Comparison of ENCODE assay signal across 9 mouse cellular contexts in the genomic region with DNA sequence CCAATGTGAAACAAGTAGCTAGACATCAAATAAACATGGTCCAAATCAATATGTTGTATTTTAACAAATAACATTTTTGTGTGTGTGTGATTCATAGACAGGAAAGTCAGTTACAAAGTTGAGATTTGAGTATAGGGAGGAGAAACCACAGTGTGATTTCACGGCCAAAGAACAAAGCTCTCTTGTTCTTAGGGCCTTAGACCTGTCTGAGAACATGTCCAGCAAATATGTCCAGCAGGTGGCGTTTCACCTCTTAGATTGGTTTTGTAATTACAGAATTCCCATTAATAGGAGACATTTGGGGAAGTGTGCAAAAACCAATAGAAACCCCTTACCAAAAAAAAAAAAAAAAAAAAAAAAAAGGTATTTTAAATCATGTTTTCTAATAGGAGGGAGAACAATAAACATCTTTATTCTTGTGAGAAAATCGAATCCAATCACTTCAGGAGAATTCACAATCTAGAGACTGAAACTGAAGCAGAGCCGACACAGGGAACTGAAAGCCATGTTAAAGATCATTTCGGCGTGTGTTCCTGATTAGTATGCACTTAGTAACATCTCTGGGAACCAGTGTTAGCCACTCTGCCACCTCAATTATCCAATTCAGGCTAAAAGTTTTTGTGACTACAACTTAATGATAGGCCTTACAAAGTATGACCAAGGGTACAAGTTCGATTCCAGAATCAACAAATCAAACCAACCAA. TPM values are rescaled to one million over a fixed set of nuclear protein-coding genes. Genes with fewer than 3 reads are reported as not detected.
DNase-seq lines count a peak whose midpoint lies in the region; ATAC-seq and TF ChIP-seq lines count a peak whose summit lies in the region.
"Had no signal": no experiment of that assay in that cellular context is flagged by ENCODE, and none has a peak within 500 bp of the region (broad histone marks: within the 10 kb centered on the region; RNA-seq: fewer than 3 reads in every experiment).

No protein-coding gene starts in this region.

- H3K9ac ChIP-seq in lung, postnatal 0 days (replicated peaks; ENCODE audit: low read depth), result no peak overlapping the region
- H3K9ac ChIP-seq: heart, embryonic 15.5 days had no signal

- TF ChIP-seq EP300 in lung, postnatal 0 days (IDR thresholded peaks at IDR 0.05), result no peak

- H3K36me3 ChIP-seq in heart, embryonic 10.5 days, result no peaks in the 10 kb centered on the region
- H3K36me3 ChIP-seq in lung, postnatal 0 days (ENCODE audit: insufficient read depth, low read length), result no peaks in the 10 kb centered on the region
- H3K36me3 ChIP-seq: heart, embryonic 15.5 days had no signal

- peak; percentile 56 for DNase-seq in CD4-positive, CD25-positive, alpha-beta regulatory T cell, adult 2 months (ENCODE audit: low read depth, low spot score)
- peak; percentile 24 for DNase-seq in WW6 (ENCODE audit: low read depth, low spot score)
- DNase-seq in heart, embryonic 10.5 days (ENCODE audit: low spot score), result peak; percentile 80
- DNase-seq in layer of hippocampus, adult 18-20 months (ENCODE audit: low spot score in 2 of 2), result peak; percentile 37 to 84
- DNase-seq in lung, postnatal 0 days (ENCODE audit: low spot score), result peak; percentile 83
- DNase-seq in right cerebral cortex, postnatal 25 days, result peak; percentile 19

- no peaks in the 10 kb centered on the region for H3K9me3 ChIP-seq in heart, embryonic 10.5 days
- H3K9me3 ChIP-seq in lung, postnatal 0 days (ENCODE audit: low read length), result no peaks in the 10 kb centered on the region
- H3K9me3 ChIP-seq: heart, embryonic 15.5 days had no signal

- no peak overlapping the region for H3K27ac ChIP-seq in heart, embryonic 10.5 days
- H3K27ac ChIP-seq in lung, postnatal 0 days (ENCODE audit: low read length), result no peak overlapping the region
- H3K27ac ChIP-seq: heart, embryonic 15.5 days had no signal

- peak; percentile 75 for TF ChIP-seq CTCF in lung, postnatal 0 days (IDR thresholded peaks at IDR 0.05)

- WGBS in heart, embryonic 10.5 days, result 59% methylated on average over 7 of the region's 7 CpGs
- 69% methylated on average over 7 of the region's 7 CpGs for WGBS in lung, postnatal 0 days

- ATAC-seq in CD4-positive, CD25-positive, alpha-beta regulatory T cell, adult 4 months, result no peak
- peak; percentile 68 for ATAC-seq in common myeloid progenitor, adult 5-6 weeks (replicated peaks; ENCODE audit: low read depth, poor library complexity, severe bottlenecking)
- no peak for ATAC-seq in lung, postnatal 0 days

- no peaks in the 10 kb centered on the region for H3K27me3 ChIP-seq in heart, embryonic 10.5 days (ENCODE audit: insufficient read depth, poor library complexity, severe bottlenecking)
- H3K27me3 ChIP-seq in lung, postnatal 0 days (replicated peaks; ENCODE audit: insufficient read depth, low read length), result no peaks in the 10 kb centered on the region
- H3K27me3 ChIP-seq: heart, embryonic 15.5 days had no signal

- H3K4me3 ChIP-seq in heart, embryonic 10.5 days, result no peak overlapping the region
- no peak overlapping the region for H3K4me3 ChIP-seq in lung, postnatal 0 days (ENCODE audit: low read depth, low read length)
- H3K4me3 ChIP-seq: heart, embryonic 15.5 days had no signal

- H3K4me2 ChIP-seq in lung, postnatal 0 days (replicated peaks; ENCODE audit: low read depth, low read length), result no peak overlapping the region
- H3K4me2 ChIP-seq: heart, embryonic 15.5 days had no signal

- H3K4me1 ChIP-seq in heart, embryonic 10.5 days, result no peaks in the 10 kb centered on the region
- no peaks in the 10 kb centered on the region for H3K4me1 ChIP-seq in lung, postnatal 0 days (ENCODE audit: insufficient read depth, low read depth, low read length)

RNA-seq across cellular contexts. Expression of a gene that starts 37.1 kb away (rescaled TPM):
- polyA plus RNA-seq in CD4-positive, CD25-positive, alpha-beta regulatory T cell, adult 4 months (2017; shearing (Covaris generic)), result 1 to 10 TPM in 1 of 2 experiments, under 1 TPM in 1; 0.20 to 1.2 TPM
- total RNA-seq in common myeloid progenitor, adult 5-6 weeks (2017), result 0.18 and 0.97 TPM in 2 replicates
- polyA plus RNA-seq in heart, embryonic 10.5 days (2016; fragmentation: Nextera tagmentation; extraction: Ambion mirVana), result 109 and 166 TPM in 2 replicates
- total RNA-seq in layer of hippocampus, adult 18-20 months (2021), result 10 to 100 TPM; 14.2 to 14.9 TPM
- 12.1 and 12.3 TPM in 2 replicates for polyA plus RNA-seq in lung, postnatal 0 days (2015; fragmentation: Nextera tagmentation; extraction: Ambion mirVana)

Comparison
In these comparisons a context has a peak if more than half of its experiments do, and no peak if none do; other contexts are left out.
1. DNase-seq: peak in every context shown above with its lines; median percentile 83 in lung, postnatal 0 days; 80 in heart, embryonic 10.5 days; 60 in layer of hippocampus, adult 18-20 months; 56 in CD4-positive, CD25-positive, alpha-beta regulatory T cell, adult 2 months; 24 in WW6; 19 in right cerebral cortex, postnatal 25 days.